ENCODE assay signal across 10 mouse cellular contexts in the genomic region with DNA sequence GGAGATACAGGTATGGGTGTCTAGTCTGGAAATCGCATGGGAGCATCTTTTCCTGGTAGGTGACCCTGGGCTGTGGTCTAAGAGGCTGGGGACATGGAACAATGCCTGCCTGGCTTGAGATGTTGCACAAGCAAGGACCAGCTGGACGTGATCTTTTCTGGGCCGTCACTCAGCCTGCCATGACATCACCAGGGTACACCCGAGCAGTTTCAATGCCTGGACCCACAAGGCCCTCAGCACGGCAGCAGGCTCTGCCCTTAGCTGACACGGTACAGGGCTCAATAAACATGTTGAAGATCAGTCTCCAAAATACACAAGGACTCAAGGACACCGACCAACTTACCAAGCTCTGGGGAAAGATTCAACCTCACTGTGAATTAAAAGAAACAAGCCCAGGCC. TPM values are rescaled to one million over a fixed set of nuclear protein-coding genes. Genes with fewer than 3 reads are reported as not detected.
DNase-seq lines count a peak whose midpoint lies in the region; ATAC-seq and TF ChIP-seq lines count a peak whose summit lies in the region.
"Had no signal": no experiment of that assay in that cellular context is flagged by ENCODE, and none has a peak within 500 bp of the region (broad histone marks: within the 10 kb centered on the region; RNA-seq: fewer than 3 reads in every experiment).

No protein-coding gene starts in this region.

- H3K4me1 ChIP-seq in liver, postnatal 0 days (ENCODE audit: insufficient read depth) = peaks cover 10% of the 10 kb centered on the region

- H3K27ac ChIP-seq in gastrocnemius, adult 2 months = no peak overlapping the region
- peak overlapping the region; percentile 51 for H3K27ac ChIP-seq in liver, postnatal 0 days (ENCODE audit: low read depth)
- H3K27ac ChIP-seq: macrophage had no signal

- peak; percentile 89 for ATAC-seq in liver, postnatal 0 days
- ATAC-seq in CD4-positive, CD25-positive, alpha-beta regulatory T cell, adult 4 months = no peak

- H3K36me3 ChIP-seq in liver, postnatal 0 days (replicated peaks; ENCODE audit: insufficient read depth, low read length) = peaks cover 18% of the 10 kb centered on the region

- H3K9me3 ChIP-seq in liver, postnatal 0 days (ENCODE audit: low read length) = peaks cover 5% of the 10 kb centered on the region; the same call in 1 of the 2 replicates

- no peak overlapping the region for H3K9ac ChIP-seq in liver, postnatal 0 days (replicated peaks)

- H3K4me2 ChIP-seq in liver, postnatal 0 days (ENCODE audit: low read depth, low read length) = no peak overlapping the region

- H3K27me3 ChIP-seq in liver, postnatal 0 days (ENCODE audit: insufficient read depth, low read length) = no peaks in the 10 kb centered on the region

- TF ChIP-seq CTCF in gastrocnemius, adult 2 months (IDR thresholded peaks at IDR 0.05) = no peak
- no peak for TF ChIP-seq CTCF in liver, postnatal 0 days (IDR thresholded peaks at IDR 0.05; ENCODE audit: low read depth)

- 41% methylated on average over 7 of the region's 7 CpGs for WGBS in liver, postnatal 0 days (ENCODE audit: insufficient replicate concordance)

- peak; percentile 57 for DNase-seq in gastrocnemius, adult 2 months
- DNase-seq in gastrocnemius, postnatal 14 days = no peak
- peak; percentile 43 for DNase-seq in urinary bladder, postnatal 14 days (ENCODE audit: low spot score)
- DNase-seq in urinary bladder, postnatal 25 days (ENCODE audit: low spot score) = no peak
- peak; percentile 46 for DNase-seq in liver, postnatal 0 days
- DNase-seq in left cerebral cortex, adult 9 months (ENCODE audit: low spot score in 2 of 2) = no peak
- no peak for DNase-seq in c-Kit-positive CD71-positive TER-119-positive erythroid progenitor cells, embryonic 14.5 days (ENCODE audit: low spot score)
- DNase-seq: embryo, embryonic 11 days had no signal

- intact Hi-C loops in gastrocnemius, adult 2 months (cut with DNase I) = loop anchor here (5.0 kb wide), 1 partner anchor 1119 kb away; no protein-coding TSS in a partner anchor
- intact Hi-C loops in gastrocnemius, postnatal 14 days (cut with DNase I; ENCODE audit: low total_unique reads) = no loop called here

- H3K4me3 ChIP-seq in gastrocnemius, adult 2 months = no peak overlapping the region
- H3K4me3 ChIP-seq in liver, postnatal 0 days (ENCODE audit: low read depth, low read length) = no peak overlapping the region

- TF ChIP-seq EP300 in liver, postnatal 0 days (IDR thresholded peaks at IDR 0.05; ENCODE audit: low read depth) = no peak

RNA-seq across cellular contexts. Expression of a gene that starts 34.3 kb away (rescaled TPM):
- total RNA-seq in gastrocnemius, adult 2 months (2021) = 10 to 100 TPM; 31.5 to 32.0 TPM
- total RNA-seq in gastrocnemius, postnatal 14 days (2021) = 10 to 100 TPM; 36.2 to 37.1 TPM
- polyA plus RNA-seq in liver, postnatal 0 days (2015; fragmentation: Nextera tagmentation; extraction: Ambion mirVana) = 2.9 and 4.0 TPM in 2 replicates
- 1 to 10 TPM; 2.8 to 3.7 TPM for polyA plus RNA-seq in CD4-positive, CD25-positive, alpha-beta regulatory T cell, adult 4 months (2017; shearing (Covaris generic))

Comparison
In these comparisons a context has a peak if more than half of its experiments do, and no peak if none do; other contexts are left out.
1. DNase-seq: peak in gastrocnemius, adult 2 months (single experiment), urinary bladder, postnatal 14 days (single experiment) and liver, postnatal 0 days (single experiment); none in gastrocnemius, postnatal 14 days (single experiment), urinary bladder, postnatal 25 days (single experiment), left cerebral cortex, adult 9 months (0 of 2) and c-Kit-positive CD71-positive TER-119-positive erythroid progenitor cells, embryonic 14.5 days (single experiment).